Comparison of ENCODE assay signal across 12 mouse cellular contexts in genomic region chr6:120275301-120275700, GRCm38 (mm10). TPM values are rescaled to one million over a fixed set of nuclear protein-coding genes. Genes with fewer than 3 reads are reported as not detected.
DNase-seq lines count a peak whose midpoint lies in the region; ATAC-seq and TF ChIP-seq lines count a peak whose summit lies in the region.
"Had no signal": no experiment of that assay in that cellular context is flagged by ENCODE, and none has a peak within 500 bp of the region (broad histone marks: within the 10 kb centered on the region; RNA-seq: fewer than 3 reads in every experiment).

No protein-coding gene starts in this region.

- H3K27me3 ChIP-seq in E14TG2a.4 (ENCODE audit: insufficient read depth, low read length), result no peaks in the 10 kb centered on the region
- H3K27me3 ChIP-seq: stomach, embryonic 15.5 days had no signal

- peaks cover 16% of the 10 kb centered on the region for H3K36me3 ChIP-seq in E14TG2a.4 (ENCODE audit: insufficient read depth, low read length)
- H3K36me3 ChIP-seq: stomach, embryonic 15.5 days had no signal

- H3K27ac ChIP-seq in layer of hippocampus, adult 2 months, result no peak overlapping the region
- H3K27ac ChIP-seq: stomach, embryonic 15.5 days had no signal

- peak overlapping the region; percentile 58 for H3K4me3 ChIP-seq in E14TG2a.4 (replicated peaks; ENCODE audit: low read length)
- no peak overlapping the region for H3K4me3 ChIP-seq in layer of hippocampus, adult 2 months
- H3K4me3 ChIP-seq: stomach, embryonic 15.5 days had no signal

- no peaks in the 10 kb centered on the region for H3K9me3 ChIP-seq in E14TG2a.4 (ENCODE audit: low read length)
- H3K9me3 ChIP-seq: stomach, embryonic 15.5 days had no signal

- DNase-seq in gastrocnemius, postnatal 14 days, result peak; percentile 14
- no peak for DNase-seq in gastrocnemius, adult 18-20 months (ENCODE audit: low spot score)
- peak; percentile 30 for DNase-seq in brain, adult 2 months (ENCODE audit: low read depth, low spot score)
- DNase-seq in heart, postnatal 25 days (ENCODE audit: low spot score), result peak; percentile 25
- no peak for DNase-seq in adipocyte (ENCODE audit: low spot score)
- no peak for DNase-seq in layer of hippocampus, adult 2 months (ENCODE audit: low spot score in 2 of 2)
- DNase-seq: cerebellum, adult 9-10 months; kidney, postnatal 25 days had no signal

- TF ChIP-seq CTCF in E14TG2a.4 (conservative IDR thresholded peaks at IDR 0.05; ENCODE audit: low read length), result no peak
- TF ChIP-seq CTCF in layer of hippocampus, adult 2 months (conservative IDR thresholded peaks at IDR 0.05), result no peak

- intact Hi-C loops in gastrocnemius, postnatal 14 days (cut with DNase I; ENCODE audit: low total_unique reads), result no loop called here
- intact Hi-C loops in heart, postnatal 25 days (cut with DNase I), result no loop called here

- ATAC-seq in megakaryocyte-erythroid progenitor cell, adult 5-6 weeks (replicated peaks; ENCODE audit: low FRiP score, low TSS enrichment, poor library complexity, severe bottlenecking), result no peak
- ATAC-seq: CD4-positive, CD25-positive, alpha-beta regulatory T cell, adult 4 months had no signal

- peaks cover 68% of the 10 kb centered on the region for H3K4me1 ChIP-seq in E14TG2a.4 (replicated peaks; ENCODE audit: low read depth, low read length)
- H3K4me1 ChIP-seq: stomach, embryonic 15.5 days had no signal

RNA-seq across cellular contexts. Expression of gene D330020A13Rik, which starts 18.9 kb away (rescaled TPM):
- under 1 TPM in 1 of 2 experiments, not detected in 1; 0.21 TPM for total RNA-seq in gastrocnemius, postnatal 14 days (2021)
- not detected for total RNA-seq in gastrocnemius, adult 18-20 months (2021)
- total RNA-seq in heart, postnatal 25 days (2021), result not detected
- total RNA-seq in layer of hippocampus, adult 2 months (2021), result not detected
- not detected in 2 replicates for total RNA-seq in megakaryocyte-erythroid progenitor cell, adult 5-6 weeks (2014; fragmentation: Nextera tagmentation)
- total RNA-seq in megakaryocyte-erythroid progenitor cell, adult 5-6 weeks (2017), result not detected in 2 replicates

RNA-seq across cellular contexts. Expression of gene B4galnt3, which starts 19.1 kb away (rescaled TPM):
- total RNA-seq in gastrocnemius, postnatal 14 days (2021), result 1 to 10 TPM; 2.7 TPM
- total RNA-seq in gastrocnemius, adult 18-20 months (2021), result 1 to 10 TPM in 1 of 2 experiments, under 1 TPM in 1; 0.98 to 1.1 TPM
- total RNA-seq in heart, postnatal 25 days (2021), result under 1 TPM; 0.18 to 0.22 TPM
- total RNA-seq in layer of hippocampus, adult 2 months (2021), result under 1 TPM; 0.15 to 0.67 TPM
- total RNA-seq in megakaryocyte-erythroid progenitor cell, adult 5-6 weeks (2014; fragmentation: Nextera tagmentation), result 0.15 TPM in 1 of 2 replicates, not detected in the other
- total RNA-seq in megakaryocyte-erythroid progenitor cell, adult 5-6 weeks (2017), result 0.57 TPM in 1 of 2 replicates, not detected in the other

Comparison
In these comparisons a context has a peak if more than half of its experiments do, and no peak if none do; other contexts are left out.
1. DNase-seq: peak in gastrocnemius, postnatal 14 days (single experiment), brain, adult 2 months (single experiment) and heart, postnatal 25 days (single experiment); none in gastrocnemius, adult 18-20 months (single experiment), adipocyte (single experiment) and layer of hippocampus, adult 2 months (0 of 2).